Mouse (Mus musculus): ENCODE data around the gene Mical1.

Gene Mical1

GRCm38 (mm10) chr10:41476171-41477017 is at the start of gene Mical1:
Gene Mical1 (plus strand): TSS chr10:41476314.
- peak; percentile 64 for DNase-seq (ENCODE audit: low read depth, low spot score)

- peak; percentile 67 for DNase-seq (ENCODE audit: low read depth, low spot score)
Measured at GRCm38 (mm10) chr10:41426368-41426767, 49.7 kb upstream of the Mical1 start.

- DNase-seq (ENCODE audit: low read depth, low spot score) = peak; percentile 78
Measured at GRCm38 (mm10) chr10:41434624-41435023, 41.5 kb upstream of the Mical1 start.

GRCm38 (mm10) chr10:41435141-41435540 is 41.0 kb upstream of the Mical1 start:
- DNase-seq (ENCODE audit: low read depth, low spot score) = peak; percentile 95

- DNase-seq (ENCODE audit: low read depth, low spot score) = no peak
Measured at GRCm38 (mm10) chr10:41448216-41448615, 27.9 kb upstream of the Mical1 start.

GRCm38 (mm10) chr10:41449684-41450083 is 26.4 kb upstream of the Mical1 start:
- peak; percentile 66 for DNase-seq (ENCODE audit: low read depth, low spot score)

GRCm38 (mm10) chr10:41450137-41450670 is 25.9 kb upstream of the Mical1 start, which contains the start of gene Zbtb24:
Gene Zbtb24 (plus strand): TSS chr10:41450383.
- DNase-seq (ENCODE audit: low read depth, low spot score) = peak; percentile 96

GRCm38 (mm10) chr10:41450780-41451522 is 25.2 kb upstream of the Mical1 start:
- DNase-seq (ENCODE audit: low read depth, low spot score) = no peak

- DNase-seq (ENCODE audit: low read depth, low spot score) = no peak
Measured at GRCm38 (mm10) chr10:41451656-41452055, 24.5 kb upstream of the Mical1 start.

GRCm38 (mm10) chr10:41452791-41453190 is 23.3 kb upstream of the Mical1 start:
- DNase-seq (ENCODE audit: low read depth, low spot score) = no peak

- DNase-seq (ENCODE audit: low read depth, low spot score) = no peak
Measured at GRCm38 (mm10) chr10:41459990-41460389, 16.1 kb upstream of the Mical1 start.

GRCm38 (mm10) chr10:41460501-41460900 is 15.6 kb upstream of the Mical1 start:
- peak; percentile 60 for DNase-seq (ENCODE audit: low read depth, low spot score)

GRCm38 (mm10) chr10:41461057-41461722 is 14.9 kb upstream of the Mical1 start:
- no peak for DNase-seq (ENCODE audit: low read depth, low spot score)

GRCm38 (mm10) chr10:41464401-41464955 is 11.6 kb upstream of the Mical1 start:
- peak; percentile 72 for DNase-seq (ENCODE audit: low read depth, low spot score)

GRCm38 (mm10) chr10:41467325-41467724 is 8.8 kb upstream of the Mical1 start:
- peak; percentile 96 for DNase-seq (ENCODE audit: low read depth, low spot score)

GRCm38 (mm10) chr10:41470693-41471092 is 5.4 kb upstream of the Mical1 start:
- DNase-seq (ENCODE audit: low read depth, low spot score) = no peak

GRCm38 (mm10) chr10:41472534-41472933 is 3.6 kb upstream of the Mical1 start:
- DNase-seq (ENCODE audit: low read depth, low spot score) = peak; percentile 52

GRCm38 (mm10) chr10:41472962-41473481 is 3.1 kb upstream of the Mical1 start:
- peak; percentile 71 for DNase-seq (ENCODE audit: low read depth, low spot score)

- no peak for DNase-seq (ENCODE audit: low read depth, low spot score)
Measured at GRCm38 (mm10) chr10:41473782-41474468, 2.2 kb upstream of the Mical1 start.

GRCm38 (mm10) chr10:41474981-41475391 is 1.1 kb upstream of the Mical1 start:
- DNase-seq (ENCODE audit: low read depth, low spot score) = no peak

- peak; percentile 31 for DNase-seq (ENCODE audit: low read depth, low spot score)
Measured at GRCm38 (mm10) chr10:41477018-41477277, 834 bp downstream of the Mical1 start.
